Mouse (Mus musculus) urinary bladder, postnatal 4 days (tissue): ENCODE data around the gene Mtmr14.

ENCODE experiments used
- DNase-seq, 2 experiments: peaks; one replicate each; pipeline ENCODE4 v3.0.0; 2021 to 2022; ENCODE audit warnings: low spot score in 2 of 2

Gene Mtmr14

DNA sequence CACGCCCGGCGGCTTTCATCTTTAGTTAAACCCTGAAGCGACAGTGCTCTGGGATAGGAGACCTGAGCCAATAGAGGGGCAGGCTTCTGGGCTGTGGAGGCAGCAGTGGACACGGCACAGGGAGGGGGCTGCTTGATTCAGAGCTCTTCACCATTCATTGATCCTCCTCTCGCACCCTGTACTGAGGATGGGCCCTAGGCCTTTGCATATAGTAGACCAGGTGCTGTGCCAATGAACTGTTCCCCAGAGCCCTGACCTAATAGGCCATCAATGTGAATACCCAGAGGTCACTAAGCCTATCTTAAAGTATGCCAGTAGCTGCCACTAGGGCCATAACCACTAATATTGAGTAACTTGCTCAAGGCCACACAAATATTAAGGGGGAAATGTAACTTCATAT lies 44.0 kb downstream of the Mtmr14 start:
- no peak for DNase-seq

DNA sequence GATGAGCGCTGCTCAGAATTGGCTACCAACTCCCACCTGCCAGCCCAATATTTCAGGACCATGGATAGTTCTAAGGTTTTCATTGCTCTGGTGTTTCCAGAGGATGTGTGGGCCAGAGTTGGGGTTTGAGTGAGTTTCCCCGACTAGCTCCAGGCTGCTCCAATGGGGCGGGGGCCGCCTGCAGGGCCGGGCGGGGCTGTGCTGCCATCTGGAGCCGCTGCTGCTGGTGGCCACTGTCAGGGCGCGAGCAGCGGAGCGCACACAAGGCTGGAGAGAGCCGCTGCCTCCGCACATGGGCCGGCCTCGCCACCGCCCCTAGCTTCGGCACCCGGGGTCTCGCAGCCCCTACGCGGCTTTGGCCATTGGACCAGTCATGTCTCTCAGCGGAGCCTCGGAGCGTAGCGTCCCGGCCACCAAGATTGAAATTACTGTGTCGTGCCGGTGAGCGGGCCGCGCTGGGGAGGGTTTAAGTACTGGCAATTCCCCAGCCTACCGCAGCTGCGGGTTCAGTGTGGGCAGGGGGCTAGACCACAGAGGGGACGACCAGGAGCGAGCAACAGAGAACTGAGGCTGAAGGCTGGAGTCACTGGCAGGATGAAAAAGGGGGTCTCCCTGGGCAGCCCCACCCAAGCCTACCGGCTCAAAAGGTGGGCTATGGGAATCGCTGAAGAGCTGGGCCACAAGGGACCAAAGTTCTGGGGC lies 44.6 kb downstream of the Mtmr14 start, which contains the start of gene Cpne9:
Gene Cpne9, plus strand, starts transcription at position 207 of the 702 bp plus-strand sequence.
- DNase-seq: no peak

DNA sequence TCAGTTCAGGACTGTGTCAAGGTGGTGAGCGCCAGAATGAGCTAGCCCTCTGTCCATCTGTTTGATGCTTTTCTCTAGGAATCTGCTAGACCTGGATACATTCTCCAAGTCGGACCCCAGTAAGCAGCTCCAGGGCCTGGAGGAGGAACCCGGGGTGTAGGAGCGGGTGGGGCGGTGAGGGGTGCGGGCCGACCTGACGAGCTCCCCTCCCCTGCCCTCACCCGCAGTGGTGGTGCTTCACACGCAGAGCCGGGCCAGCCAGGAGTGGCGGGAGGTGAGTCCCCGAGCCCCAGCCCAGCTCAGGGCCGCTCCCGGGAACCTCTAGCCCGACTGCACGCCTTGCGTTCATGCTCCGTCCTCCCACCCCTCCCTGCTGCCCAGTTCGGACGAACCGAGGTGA lies 45.3 kb downstream of the Mtmr14 start:
- DNase-seq: no peak

DNA sequence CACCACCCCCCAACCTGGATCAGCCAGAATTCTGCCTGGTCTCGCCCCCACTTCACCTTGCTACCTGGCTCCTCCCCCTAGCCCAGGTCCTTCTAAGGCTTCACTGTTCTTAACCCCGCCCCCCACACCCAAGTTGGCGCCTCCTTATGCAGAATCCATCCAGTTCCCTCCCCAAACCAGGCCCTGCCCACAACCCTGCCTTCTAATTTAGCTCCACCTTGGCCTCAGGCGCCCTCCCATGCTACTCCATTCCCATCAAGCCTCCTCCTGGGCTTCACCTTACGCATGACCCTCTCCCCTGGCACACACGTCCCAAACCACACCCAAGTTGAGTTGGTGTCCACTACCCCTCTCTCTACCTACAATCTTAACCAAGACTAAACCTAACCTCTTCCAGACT lies 45.9 kb downstream of the Mtmr14 start:
- DNase-seq: no peak

DNA sequence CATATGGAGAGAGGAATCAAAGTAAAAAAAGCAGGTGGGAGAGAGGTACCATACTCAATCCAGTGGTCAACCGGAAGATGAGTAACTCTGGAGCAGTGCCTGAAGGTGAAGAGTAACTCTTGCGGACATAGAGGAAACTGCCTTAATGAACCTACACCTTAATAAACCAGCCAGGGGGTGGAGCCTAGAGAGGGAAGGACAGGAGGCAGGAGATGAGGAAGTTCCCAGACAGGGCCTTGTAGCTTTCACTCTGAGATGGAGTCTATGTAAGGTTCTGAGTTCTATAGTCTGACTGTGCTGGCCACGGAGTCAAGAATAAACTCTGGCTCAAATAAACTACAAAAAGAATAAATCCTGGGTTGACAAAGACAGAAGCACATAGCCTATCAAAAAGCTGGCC lies 47.3 kb downstream of the Mtmr14 start:
- DNase-seq: no peak

DNA sequence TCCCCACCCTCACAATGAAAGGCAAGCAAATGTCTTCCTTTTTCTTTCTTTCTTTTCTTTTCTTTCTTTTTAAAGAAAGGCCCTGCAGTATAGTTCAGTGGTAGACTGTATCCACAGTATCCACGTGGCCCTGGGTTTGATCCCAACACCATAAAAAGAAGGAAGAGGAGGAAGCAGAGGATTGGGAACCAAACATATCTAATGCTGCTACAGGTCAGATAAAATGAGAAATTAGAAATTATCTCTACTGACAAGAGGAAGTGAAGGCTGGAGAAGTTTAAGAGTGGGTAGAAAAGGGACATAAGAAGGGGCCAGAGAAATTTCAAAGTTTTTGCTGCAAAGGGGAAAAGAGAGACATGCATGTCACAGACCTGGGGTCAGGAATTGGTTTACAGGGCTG lies 48.7 kb downstream of the Mtmr14 start:
- no peak for DNase-seq

DNA sequence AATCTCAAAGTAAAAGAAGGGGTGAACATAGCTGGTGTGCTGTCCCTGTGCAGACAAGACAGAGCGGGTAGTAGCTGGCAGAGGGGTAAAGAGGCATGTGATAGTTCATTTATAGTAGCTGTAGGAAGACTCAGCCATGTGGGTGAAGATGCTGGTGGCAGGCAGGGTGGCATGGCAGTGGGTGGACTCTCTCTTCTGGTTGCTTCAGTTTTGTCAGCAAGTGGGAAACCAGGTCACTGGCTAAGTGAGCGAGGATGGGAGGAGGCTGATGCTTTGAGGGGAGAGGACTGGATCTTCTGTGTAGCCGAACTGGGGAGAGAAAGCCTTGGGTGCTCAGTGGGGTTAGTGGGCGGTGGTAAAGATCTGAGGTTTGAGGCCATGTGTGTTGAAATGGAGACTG lies 49.6 kb downstream of the Mtmr14 start:
- DNase-seq: no peak

DNA sequence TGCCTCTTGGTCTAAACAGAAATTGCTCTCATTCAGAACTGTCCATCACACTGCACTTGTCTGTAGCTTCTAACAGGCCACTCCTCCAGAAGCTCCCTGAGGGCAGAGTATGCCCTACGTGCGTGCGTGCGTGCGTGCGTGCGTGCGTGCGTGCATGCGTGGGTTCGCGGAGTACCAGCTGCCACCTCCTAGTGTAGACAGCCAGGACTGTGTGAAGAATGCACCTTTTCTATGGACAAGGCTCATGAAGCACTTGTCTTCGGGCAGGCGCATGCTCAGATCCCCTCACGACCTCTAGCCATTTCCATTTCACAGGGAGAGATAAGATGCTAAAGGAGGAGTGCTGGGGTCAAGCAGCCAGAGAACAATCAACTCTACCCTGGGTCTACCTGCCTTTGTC lies 51.7 kb downstream of the Mtmr14 start:
- no peak for DNase-seq

DNA sequence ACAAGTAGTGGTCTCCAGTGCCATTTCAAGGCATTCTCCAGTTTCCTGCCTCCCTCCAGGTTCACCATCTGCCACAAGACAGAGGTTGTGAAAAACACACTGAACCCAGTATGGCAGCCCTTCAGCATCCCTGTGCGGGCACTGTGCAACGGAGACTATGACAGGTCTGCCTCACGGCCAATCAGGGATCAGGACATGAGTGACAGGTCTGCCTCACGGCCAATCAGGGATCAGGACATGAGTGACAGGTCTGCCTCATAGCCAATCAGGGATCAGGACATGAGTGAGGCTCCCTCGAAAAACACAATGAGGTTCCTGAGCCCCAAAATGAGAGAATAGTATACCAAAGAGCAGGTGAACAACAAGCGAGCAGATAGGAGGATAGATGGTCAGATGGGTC lies 52.7 kb downstream of the Mtmr14 start:
- no peak for DNase-seq

DNA sequence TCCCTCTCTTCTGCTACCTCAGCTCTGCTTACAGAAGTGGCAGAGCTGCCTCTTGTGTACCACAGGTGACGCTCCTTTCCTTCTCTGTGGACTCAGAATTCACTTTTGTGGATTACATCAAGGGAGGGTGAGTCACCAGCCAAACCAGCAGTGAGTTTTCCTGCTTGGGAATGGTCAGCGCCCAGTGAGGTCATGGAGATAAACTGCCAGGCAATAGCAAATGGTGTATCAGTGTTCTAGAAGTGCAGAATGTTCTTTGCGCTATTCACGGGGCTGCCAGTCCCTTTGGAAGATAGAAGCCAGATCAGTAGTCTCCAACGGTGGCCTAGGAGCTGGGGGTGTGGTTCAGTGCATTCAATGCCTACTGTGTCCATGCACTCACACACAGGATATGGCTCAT lies 55.3 kb downstream of the Mtmr14 start:
- no peak for DNase-seq

DNA sequence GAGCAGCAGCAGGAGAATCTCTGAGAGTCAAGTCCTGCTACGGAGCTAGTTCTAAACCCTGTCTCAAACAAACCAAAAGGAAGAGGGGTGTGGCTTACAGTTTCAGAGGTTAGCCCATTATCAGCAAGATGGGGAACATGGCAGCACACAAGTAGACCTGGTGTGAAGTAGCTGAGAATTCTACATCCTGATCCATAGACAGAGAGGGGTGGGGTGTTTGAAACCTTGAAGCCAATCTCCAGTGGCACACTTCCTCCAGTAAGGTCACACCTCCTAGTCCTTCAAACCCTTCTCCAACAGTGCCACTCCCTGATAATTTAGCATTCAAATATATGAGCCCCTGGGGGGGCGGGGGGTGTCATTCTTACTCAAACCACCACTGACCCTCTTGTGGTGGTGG lies 58.4 kb downstream of the Mtmr14 start:
- DNase-seq: no peak

DNA sequence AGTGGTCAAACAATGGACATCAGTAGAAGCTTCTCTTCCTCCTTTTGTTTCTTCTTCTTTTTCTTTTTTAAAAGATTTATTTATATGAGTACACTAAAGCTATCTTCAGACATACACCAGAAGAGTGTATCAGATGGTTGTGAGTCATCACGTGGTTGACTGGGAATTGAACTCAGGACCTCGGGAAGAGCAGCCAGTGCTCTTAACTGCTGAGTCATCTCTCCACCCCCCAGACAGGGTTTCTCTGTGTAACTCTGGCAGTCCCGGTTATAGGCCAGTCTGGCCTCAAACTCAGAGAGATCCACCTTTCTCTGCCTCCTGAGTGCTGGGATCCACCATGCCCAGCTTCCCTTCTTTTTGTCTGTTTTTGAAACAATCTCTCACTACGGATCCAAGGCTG lies 59.0 kb downstream of the Mtmr14 start:
- no peak for DNase-seq

DNA sequence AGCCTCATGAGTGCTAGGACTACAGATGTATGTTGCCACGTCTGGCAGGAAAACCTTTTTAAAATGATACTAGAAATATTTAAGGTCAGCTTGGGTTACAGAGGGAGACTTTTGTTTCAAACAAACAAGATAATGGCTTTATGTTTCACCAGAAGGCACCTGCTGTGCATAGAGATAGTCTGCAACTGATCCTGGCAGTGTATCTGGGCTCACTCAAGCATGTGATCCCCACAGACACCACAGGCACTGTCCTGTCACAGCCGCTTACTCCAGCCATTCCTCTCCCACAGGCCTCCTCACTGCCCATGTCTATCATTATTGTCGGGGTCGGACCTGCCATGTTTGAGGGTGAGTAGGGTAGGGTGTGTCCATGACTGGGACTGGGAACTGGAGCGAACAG lies 63.7 kb downstream of the Mtmr14 start:
- no peak for DNase-seq

DNA sequence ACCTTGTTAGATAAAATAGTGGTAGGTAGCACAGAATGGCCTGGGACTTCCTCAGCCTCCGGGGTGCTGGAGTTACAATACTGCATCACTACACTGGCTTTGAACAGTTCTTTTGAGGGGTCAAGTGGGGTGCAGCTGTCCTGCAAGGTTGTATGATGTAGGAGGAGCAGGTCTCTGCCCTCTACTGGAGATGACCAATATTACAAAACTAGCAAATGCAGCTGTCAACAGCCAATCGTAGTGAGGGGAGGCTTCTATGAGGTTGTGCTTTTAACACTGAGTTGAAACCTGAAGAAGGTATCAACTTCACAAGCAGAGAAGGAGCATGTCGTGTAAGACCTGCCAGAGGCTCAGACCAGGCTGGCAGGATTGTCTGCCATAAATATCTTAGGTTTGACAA lies 64.6 kb downstream of the Mtmr14 start:
- DNase-seq: no peak

DNA sequence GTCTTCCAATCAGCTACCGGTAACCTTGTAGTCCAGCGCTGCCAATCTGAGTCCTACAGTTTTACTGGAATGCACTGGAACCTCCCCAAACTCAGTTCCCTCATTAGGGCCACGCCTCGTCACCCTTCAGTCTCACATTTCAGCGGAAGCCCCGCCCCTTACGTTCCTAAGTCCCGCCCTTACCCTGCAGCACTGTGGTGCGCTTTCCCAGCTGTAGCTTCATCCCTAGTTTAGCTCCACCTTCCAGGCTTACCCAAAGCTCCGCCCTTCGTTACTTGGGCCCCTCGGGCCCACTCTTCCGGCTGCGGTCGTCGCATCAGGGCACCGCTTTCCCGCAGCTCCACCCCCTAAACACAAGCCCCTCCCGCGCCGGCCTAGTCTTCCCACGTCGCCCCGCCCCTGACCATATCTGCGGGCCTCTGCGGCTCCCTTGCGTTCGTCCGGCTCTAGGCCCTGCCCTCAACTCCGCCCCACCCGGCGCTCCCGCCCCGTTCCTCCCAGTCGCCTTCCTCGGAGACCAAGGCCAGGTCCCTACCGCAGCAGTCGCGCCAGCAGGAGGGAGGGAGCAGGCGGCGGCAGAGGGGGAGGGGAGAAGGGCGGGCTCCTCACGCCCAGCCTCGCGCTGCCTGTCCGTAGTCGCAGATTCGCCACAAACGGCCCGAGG lies 68.8 kb downstream of the Mtmr14 start:
- DNase-seq: peak; percentile 100

DNA sequence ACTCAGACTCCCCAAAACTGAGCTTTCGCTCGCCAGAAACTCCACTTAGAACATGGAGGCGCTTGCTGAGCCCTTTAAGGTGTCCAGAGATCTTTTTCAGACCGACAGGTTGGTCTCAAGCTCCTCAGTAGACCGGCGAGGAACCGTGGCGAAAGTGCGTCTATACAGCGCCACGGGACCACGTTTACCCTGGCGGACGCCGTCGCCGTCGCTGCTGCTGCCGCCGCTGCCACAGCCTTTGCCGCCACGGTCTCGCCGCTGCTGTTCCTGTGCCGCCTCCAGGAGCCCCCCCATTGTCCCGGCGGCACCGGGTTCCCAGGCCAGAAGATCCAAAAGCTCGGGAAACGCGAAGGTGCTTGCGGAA lies 69.3 kb downstream of the Mtmr14 start, which contains the start of gene Brpf1:
Gene Brpf1, plus strand, starts transcription at position 152 of the 364 bp plus-strand sequence.
- no peak for DNase-seq

DNA sequence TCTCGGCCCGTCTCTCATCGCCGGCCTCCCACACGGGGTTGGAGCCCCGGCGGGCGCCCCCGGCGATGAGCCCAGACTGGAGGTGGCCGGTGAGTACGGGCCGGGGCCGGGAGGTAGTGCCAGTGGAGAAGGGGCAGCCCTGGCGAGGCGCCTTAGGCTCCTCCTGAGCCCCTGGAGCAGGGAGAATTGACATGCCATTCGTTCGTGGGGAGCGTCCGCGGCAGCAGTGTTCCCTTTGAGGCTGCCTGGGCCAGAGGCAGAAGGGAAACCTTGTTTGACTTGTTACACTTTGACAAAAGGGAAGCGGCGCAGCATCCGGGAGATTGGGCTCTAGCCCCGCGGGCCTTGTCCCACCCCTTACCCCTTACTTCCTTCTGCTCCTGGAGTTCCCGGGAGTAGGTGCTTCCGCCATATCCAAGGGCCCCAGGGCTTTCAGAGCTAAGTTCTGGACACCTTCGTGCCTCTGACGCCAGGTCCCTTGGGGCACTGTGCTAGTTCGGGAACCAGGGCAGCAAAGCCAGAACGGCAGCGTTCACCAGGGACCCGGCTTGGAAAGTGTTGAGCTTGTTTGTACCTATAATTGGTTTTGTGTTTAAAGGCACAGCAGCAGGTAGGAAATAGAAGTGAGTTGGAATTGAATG lies 70.0 kb downstream of the Mtmr14 start:
- peak in 1 of 2 experiments; percentile 40 for DNase-seq

DNA sequence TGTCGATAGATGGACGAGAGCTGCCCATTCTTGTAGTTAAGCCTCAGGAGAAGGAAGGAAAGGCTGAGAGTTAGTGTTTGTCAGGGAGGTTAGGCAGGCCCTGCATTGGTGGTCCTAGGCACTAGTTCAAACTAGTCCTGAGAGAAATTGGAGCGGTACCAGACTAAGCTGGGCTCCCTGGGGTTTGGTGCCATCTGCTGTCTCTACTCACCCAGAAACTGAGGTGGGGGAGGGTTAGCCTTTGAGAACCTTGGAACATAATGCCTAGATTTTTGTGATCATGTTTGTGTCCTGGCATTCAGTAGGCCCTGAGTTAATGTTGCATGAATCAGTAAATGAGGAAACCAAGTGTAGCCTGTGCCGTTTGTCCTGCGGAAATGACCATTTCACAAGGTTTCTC lies 70.5 kb downstream of the Mtmr14 start:
- DNase-seq: no peak

DNA sequence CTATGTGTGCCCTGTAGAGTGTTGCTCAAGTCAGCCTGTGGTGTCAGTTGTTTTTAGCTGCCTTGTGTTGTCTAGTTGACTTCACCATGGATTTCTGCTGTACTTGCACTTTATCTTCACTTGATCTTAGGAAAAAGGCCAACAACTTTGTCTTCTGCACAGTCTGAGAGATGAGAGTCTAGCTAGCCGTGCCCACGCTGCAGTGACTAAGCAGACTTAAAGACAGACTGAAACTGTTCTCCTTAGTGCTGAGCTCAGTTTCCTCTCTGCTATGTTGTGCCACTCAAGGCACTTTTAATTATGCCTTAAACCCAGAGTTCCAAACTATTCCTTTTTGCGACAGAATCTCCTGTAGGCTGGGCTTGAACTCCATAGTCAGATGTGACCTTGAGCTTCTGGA lies 78.3 kb downstream of the Mtmr14 start:
- no peak for DNase-seq

DNA sequence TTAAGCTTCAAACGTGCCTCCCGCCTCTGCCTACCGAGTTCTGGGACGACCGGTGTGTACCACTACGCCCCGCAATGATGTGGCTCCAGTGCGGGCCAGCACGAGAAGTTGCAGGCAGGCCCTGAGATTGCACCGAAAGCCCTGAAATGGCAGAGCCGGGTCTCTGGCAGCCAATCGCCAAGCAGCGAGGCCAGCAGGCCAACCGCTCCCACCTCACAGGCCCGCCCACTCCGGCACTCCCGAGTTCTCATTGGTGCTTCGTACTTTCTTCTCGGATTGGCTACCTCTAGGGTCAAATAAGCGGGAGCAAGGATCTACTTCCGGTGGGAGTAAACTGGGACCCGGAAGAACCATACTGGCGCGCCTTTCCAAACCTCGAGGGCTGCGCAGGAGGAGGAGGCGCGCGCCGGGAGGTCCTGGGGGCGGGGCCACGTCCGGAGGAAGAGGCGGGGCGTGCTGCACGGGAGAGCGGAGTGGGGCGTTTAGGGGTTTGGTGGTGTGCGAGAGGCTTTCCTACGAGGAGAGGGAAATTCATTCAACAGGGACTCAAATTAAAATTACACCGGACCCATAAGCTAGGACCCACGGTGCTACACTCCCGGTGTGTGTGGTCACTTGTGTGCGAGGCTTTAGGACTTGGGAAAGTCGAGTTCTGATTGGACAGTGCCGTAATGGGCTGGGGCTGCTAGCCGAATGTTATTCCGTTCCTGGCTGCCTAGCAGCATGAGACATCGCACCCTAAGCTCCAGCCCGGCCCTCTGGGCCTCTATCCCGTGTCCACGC lies 89.1 kb downstream of the Mtmr14 start, which contains the start of gene Ogg1:
Gene Ogg1, plus strand, starts transcription at position 440 of the 783 bp plus-strand sequence.
- DNase-seq: peak; percentile 98

DNA sequence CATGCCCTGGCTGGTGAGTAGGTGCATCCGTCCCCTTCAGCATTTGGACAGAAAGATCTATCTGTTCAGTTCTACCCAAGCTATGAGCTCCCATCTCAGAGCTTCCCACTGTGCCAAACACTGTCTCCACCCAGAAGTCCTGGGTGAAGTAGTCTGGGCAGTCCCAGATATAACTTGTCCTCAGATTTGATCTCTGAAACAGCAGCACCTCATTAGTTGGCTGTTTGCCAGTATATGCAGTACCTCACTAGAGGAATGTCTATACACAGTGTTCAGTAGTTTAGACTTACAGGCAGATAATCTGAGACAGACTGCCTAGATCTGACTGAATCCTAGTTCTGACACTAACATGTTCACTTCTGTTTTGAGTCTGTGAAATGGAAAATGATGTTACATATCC lies 91.8 kb downstream of the Mtmr14 start:
- DNase-seq: no peak

DNA sequence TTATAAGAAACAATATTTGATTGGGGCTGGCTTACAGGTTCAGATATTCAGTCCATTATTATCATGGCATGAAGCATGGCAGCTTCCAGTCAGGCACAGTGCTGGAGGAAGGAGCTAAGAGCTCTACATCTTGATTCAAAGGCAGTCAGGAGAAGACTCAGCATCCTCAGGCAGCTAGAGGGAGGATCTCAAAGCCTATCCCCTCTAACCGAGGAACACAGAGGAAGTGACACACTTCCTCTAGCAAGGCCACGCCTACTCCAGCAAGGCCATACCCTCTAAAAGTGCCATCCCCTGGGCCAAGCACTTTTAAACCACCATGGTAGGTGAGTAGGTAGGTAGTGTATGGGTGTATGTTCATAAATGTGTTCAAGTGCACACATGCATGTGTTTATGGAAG lies 92.9 kb downstream of the Mtmr14 start:
- DNase-seq: no peak
